Mouse (Mus musculus) lung, embryonic 15.5 days (tissue): ENCODE measurements around the gene Teddm1a. TPM values are rescaled to one million over a fixed set of nuclear protein-coding genes. Genes with fewer than 3 reads are reported as not detected.

Experiments used
- ATAC-seq: fragments of 200-750 bp; cut with Nextera tagmentation; 2 replicates; pipeline ENCODE4 v1.8.0; 2017; ENCODE audit warnings: moderate number of reproducible peaks, borderline replicate concordance; ENCODE audit not compliant: low FRiP score, low TSS enrichment; ENCODE audit errors: extremely low read depth
- H3K27ac ChIP-seq: fragments of 300-500 bp; sonication (generic); 2 replicates; pipeline ENCODE4 v1.5.1; 2015; ENCODE audit warnings: moderate library complexity, mild to moderate bottlenecking, inconsistent platforms
- H3K27me3 ChIP-seq: fragments of 300-500 bp; sonication (generic); 2 replicates; pipeline ENCODE4 v1.6.1; 2015; ENCODE audit warnings: inconsistent platforms
- H3K36me3 ChIP-seq: fragments of 300-500 bp; sonication (generic); 2 replicates; pipeline ENCODE4 v1.6.1; 2015; ENCODE audit warnings: inconsistent platforms
- H3K4me1 ChIP-seq: fragments of 300-500 bp; sonication (generic); 2 replicates; pipeline ENCODE4 v1.6.1; 2015; ENCODE audit warnings: inconsistent platforms
- H3K4me2 ChIP-seq: fragments of 300-500 bp; sonication (generic); 2 replicates; pipeline ENCODE4 v1.6.1; 2015; ENCODE audit warnings: inconsistent platforms, mild to moderate bottlenecking, moderate library complexity
- H3K4me3 ChIP-seq: fragments of 300-500 bp; sonication (generic); 2 replicates; pipeline ENCODE4 v1.5.1; 2015; ENCODE audit warnings: mild to moderate bottlenecking, inconsistent platforms
- H3K9ac ChIP-seq: fragments of 300-500 bp; sonication (generic); 2 replicates; pipeline ENCODE4 v1.6.1; 2015; ENCODE audit warnings: inconsistent platforms
- H3K9me3 ChIP-seq: fragments of 300-500 bp; sonication (generic); 2 replicates; pipeline ENCODE4 v1.6.1; 2016; ENCODE audit warnings: inconsistent platforms
- WGBS: fragments of 180-500 bp; shearing (Covaris S2); methylation state at CpG from one replicate; pipeline ENCODE4 v1.1.7; 2015; 5-methylcytosine and 5-hydroxymethylcytosine counted together
- polyA plus RNA-seq: library from polyadenylated mRNA; unstranded; fragments of >200 nt; fragmentation: Nextera tagmentation; extraction: Ambion mirVana; gene quantifications from 2 replicates; pipeline ENCODE4 v1.2.1, GENCODE M21; 2015

Gene Teddm1a
- polyA plus RNA-seq, 1 experiment from 2014 or later = not detected

DNA sequence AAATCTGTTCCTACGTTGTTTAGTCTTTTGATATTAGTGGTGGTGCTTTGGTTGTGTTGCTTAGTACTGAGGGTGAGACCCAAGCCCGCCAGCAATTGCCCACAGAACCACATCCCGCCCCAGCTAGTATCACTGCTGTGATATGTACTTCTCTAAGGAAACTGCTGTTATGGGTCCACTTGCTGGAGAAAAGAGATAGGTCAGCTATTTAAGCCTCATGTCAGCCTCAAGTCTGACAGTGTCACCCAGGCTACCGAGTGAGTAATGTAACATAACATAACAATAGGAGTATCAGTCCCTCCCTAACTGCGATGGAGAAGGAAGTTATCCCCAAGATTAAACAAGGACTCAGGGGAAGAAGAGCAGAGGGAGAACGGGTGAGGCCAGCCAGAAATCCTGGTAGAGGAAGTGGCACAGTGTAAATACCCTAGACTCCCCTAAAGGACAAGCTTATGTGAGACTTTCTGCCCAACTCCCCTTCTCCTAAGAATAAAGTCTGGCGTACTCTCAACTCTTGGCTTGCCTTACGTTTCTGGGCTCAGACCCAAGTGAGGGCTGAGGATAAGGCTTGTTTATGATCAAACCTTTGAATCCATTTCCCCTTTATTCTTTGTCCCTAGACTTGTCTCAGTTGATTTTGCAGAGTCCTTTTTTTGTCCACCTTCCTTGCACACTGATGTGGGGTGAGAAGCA, 2.8 kb downstream of the Teddm1a start:
- no peak overlapping the region for H3K9ac ChIP-seq
- no peak for ATAC-seq

DNA sequence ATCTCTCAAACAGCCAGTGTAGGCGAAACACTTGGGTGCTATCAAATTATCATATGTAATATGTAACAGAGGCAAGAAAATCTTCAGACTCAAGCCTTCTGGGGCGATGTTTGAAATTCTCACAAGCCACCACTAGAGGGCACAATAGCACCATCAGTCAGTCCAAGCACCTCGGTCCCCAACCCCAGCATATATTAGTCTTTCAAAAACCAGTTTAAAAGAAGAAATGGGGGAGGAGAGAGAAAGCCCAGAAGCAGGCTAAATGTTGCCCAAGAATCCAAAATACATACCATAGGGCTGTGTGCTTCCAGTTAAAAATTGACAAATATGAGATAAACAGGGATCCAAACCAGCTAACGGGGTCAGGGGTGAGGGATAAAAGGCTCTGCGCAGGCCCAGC, 3.4 kb downstream of the Teddm1a start:
- H3K4me1 ChIP-seq = peaks cover 7% of the 10 kb centered on the region
- no peaks in the 10 kb centered on the region for H3K9me3 ChIP-seq
- no peak overlapping the region for H3K9ac ChIP-seq
- no peak for ATAC-seq
- H3K4me2 ChIP-seq = no peak overlapping the region
- whole genome bisulfite sequencing = 32% methylated on average over 5 of the region's 5 CpGs
- peaks cover 8% of the 10 kb centered on the region; the same call in 1 of the 2 replicates for H3K27me3 ChIP-seq
- H3K4me3 ChIP-seq = no peak overlapping the region
- H3K36me3 ChIP-seq = no peaks in the 10 kb centered on the region
- no peak overlapping the region for H3K27ac ChIP-seq

More for the DNA sequence above, 2.8 kb downstream of the Teddm1a start:
- Histone ChIP-seq H3K27me3 (peaks cover 8% of the 10 kb centered on the region; the same call in 1 of the 2 replicates), H3K9me3 (no peaks in the 10 kb centered on the region), H3K36me3 (no peaks in the 10 kb centered on the region), H3K4me1 (peaks cover 7% of the 10 kb centered on the region), H3K4me3 (no peak overlapping the region), H3K27ac (no peak overlapping the region), H3K4me2 (no peak overlapping the region)
- 47% methylated on average over 8 of the region's 8 CpGs for WGBS

DNA sequence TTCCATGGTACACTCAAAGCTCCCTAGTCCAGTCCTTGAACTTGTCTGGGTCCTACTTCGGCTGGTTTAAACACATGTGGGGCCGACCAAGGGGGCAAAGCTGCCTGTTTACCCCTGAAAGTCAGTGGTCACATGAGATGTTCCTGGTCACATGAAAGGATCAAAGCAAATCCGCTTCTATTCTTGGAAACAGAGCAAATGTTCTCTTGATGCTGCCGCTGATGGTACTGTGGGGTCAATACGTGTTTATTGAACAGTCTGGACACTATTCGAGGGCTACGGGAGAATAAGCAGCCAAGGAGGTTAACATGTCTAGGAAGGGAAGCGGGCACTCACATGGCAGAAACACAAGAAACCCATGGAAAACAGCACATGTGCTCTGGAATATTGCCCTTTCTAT, 5.7 kb downstream of the Teddm1a start:
- 72% methylated on average over 8 of the region's 8 CpGs for WGBS
- no peak overlapping the region for H3K27ac ChIP-seq
- H3K4me1 ChIP-seq = peaks cover 18% of the 10 kb centered on the region
- no peaks in the 10 kb centered on the region for H3K36me3 ChIP-seq
- H3K4me3 ChIP-seq = no peak overlapping the region
- no peak overlapping the region for H3K4me2 ChIP-seq
- H3K27me3 ChIP-seq = peaks cover 8% of the 10 kb centered on the region; the same call in 1 of the 2 replicates
- no peaks in the 10 kb centered on the region for H3K9me3 ChIP-seq
- no peak for ATAC-seq
- H3K9ac ChIP-seq = no peak overlapping the region

DNA sequence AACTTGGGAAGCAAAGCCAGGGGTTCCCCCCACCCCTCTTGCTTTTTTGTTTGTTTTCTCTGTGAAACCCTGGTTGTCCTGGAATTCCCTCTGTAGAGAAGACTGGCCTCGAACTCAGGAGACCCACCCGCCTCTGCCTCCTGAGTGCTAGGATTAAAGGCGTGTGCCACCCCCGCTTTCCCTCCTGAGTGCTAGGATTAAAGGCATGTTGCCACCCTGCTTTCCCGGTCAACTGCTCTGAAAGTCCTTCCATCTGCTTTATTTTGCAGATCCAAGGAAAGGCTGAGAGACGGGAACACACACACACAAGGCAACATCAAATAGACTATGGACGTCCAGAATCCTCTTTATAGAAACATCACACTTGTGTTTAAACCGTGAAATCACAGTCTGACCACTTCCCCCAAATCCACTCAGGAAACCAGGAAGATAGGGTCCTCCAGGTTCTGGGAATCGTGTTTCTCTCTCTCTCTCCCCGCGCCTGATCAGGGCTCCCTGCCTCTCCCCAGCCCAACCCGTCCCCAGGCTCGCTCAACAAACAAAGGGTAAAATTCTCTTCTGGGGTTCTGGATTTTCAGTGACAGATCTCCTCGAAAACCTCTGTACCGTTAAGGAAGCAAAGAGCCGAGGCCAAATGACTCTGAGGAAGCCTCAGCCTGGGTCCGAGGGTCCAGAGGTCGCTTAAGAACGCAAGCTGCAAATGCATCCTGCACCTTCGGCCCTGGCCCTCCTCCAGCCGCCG, 7.6 kb downstream of the Teddm1a start:
- Histone ChIP-seq H3K9me3 (no peaks in the 10 kb centered on the region), H3K4me2 (peak overlapping the region; percentile 76), H3K9ac (peak overlapping the region; percentile 46), H3K27me3 (peaks cover 2% of the 10 kb centered on the region; the same call in 1 of the 2 replicates), H3K4me1 (peaks cover 17% of the 10 kb centered on the region), H3K27ac (peak overlapping the region; percentile 96), H3K36me3 (peaks cover 17% of the 10 kb centered on the region), H3K4me3 (peak overlapping the region; percentile 63)
- WGBS = 21% methylated on average over 22 of the region's 22 CpGs
- peak; percentile 27 for ATAC-seq

DNA sequence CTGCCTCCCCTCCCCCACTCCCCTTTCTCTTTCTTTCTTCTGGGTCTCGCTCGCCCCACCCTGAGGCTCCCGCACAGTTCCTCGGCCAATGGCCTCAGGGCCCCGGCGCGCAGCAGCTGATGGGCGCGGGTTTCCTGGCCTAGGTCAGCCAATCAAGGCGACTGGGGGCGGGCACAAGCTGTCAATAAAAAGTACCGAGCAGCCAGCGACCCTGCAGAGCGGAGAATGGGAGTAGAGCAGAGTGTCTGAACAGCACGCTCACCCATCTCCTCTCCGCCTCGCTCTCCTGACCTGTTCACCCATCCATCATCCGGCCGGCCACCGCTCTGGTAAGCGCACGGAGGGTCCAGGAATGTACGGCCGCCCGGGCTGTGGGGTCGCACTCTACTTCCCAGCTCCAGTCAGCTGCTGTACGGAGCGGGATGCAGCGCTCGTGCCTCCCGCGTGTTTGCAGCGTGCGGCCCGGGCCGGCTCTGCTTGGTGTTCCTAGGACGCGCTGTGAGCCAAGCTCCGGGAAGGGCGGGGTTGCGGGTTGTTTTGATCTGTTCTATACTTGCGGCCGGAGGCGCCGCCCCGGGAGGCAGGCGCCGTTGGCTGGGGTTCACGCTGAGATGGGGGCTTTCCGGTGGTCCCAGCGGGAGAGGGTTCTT, 8.3 kb downstream of the Teddm1a start, which contains the start of the genes Glul and Teddm2:
Glul (plus strand) TSS at position 214 of the 650 bp plus-strand sequence.
Teddm2 (minus strand) TSS at position 498 of the 650 bp plus-strand sequence.
- peak; percentile 97 for ATAC-seq
- under 1% methylated on average over 51 of the region's 51 CpGs for WGBS
- Histone ChIP-seq H3K36me3 (peaks cover 24% of the 10 kb centered on the region), H3K4me2 (peak within 1 kb of the TSS; percentile 76), H3K4me3 (peak within 1 kb of the TSS; percentile 63), H3K9me3 (no peaks in the 10 kb centered on the region), H3K27ac (peak within 1 kb of the TSS; percentile 96), H3K4me1 (peaks cover 11% of the 10 kb centered on the region), H3K27me3 (no peaks in the 10 kb centered on the region), H3K9ac (peak within 1 kb of the TSS; percentile 70)

DNA sequence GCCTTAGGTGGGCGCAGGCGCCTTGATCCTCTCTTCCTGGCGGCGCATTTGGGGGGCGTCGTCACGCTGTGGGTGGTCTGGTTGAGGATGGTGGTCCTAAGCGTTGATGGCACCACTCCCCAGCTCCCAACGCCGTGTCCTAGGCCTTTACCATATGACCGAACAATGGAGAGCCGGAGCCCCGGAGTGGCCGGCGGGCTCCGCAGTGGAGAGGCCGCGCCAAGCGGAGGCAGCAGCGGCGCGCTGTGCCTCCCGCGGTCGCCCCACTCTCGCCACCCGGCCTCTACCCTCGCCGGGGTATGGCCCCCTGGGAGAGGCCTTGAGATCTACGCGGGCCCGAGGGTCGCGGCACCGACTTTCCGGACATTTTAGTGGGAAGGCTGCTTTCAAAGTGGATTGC, 8.8 kb downstream of the Teddm1a start:
- H3K4me2 ChIP-seq = peak overlapping the region; percentile 76
- peaks cover 11% of the 10 kb centered on the region for H3K4me1 ChIP-seq
- peak overlapping the region; percentile 70 for H3K9ac ChIP-seq
- ATAC-seq = peak; percentile 32
- peak overlapping the region; percentile 96 for H3K27ac ChIP-seq
- H3K36me3 ChIP-seq = peaks cover 29% of the 10 kb centered on the region
- no peaks in the 10 kb centered on the region for H3K27me3 ChIP-seq
- 0% methylated on average over 29 of the region's 36 CpGs for WGBS
- H3K9me3 ChIP-seq = no peaks in the 10 kb centered on the region
- H3K4me3 ChIP-seq = peak overlapping the region; percentile 63

DNA sequence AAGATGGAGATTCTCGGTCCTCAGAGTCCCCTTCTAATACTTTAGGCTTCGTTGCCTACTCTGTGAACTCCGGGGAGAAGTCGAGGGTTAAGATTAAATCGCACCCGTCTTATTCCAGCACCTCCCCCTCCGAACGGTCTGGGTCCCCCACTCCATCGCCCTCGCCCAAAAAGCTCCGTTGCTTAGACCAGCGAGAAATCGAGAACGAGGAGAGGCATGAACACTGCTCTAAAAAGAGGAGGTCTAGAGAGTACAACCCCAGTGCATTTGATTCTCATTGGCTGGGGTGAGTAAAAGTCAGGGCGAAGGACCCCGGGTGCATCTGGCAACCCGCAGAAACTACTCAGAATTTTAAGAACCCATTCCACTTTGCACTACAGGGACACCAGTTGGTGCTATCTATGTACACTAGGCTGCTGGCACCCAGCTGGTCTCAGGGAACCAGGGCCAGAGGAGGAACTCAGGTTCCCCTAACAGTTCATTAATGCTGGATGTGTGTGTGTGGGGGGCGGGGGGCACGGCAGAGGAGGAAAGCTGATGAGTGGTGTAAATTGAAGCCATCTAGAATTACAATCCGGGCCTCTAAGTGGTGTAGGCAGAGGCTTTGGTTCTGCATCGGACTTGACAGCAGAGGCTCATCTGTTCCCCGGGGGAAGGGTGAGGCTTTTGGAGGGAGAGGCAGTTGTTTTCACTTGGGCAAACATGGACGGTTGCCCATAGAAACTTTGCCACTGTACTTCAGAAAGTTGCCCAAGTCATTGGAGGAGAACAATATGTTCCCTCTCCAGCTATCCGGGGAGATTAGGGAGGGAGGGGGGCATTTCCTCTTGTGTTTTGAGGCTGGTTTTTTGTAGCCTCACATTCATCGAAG, 9.6 kb downstream of the Teddm1a start:
- Histone ChIP-seq H3K27ac (peak overlapping the region; percentile 96), H3K4me2 (peak overlapping the region; percentile 76), H3K9me3 (no peaks in the 10 kb centered on the region), H3K9ac (peak overlapping the region; percentile 70), H3K36me3 (peaks cover 34% of the 10 kb centered on the region), H3K4me1 (peaks cover 11% of the 10 kb centered on the region), H3K27me3 (no peaks in the 10 kb centered on the region), H3K4me3 (peak overlapping the region; percentile 63)
- ATAC-seq = no peak
- WGBS = 1% methylated on average over 25 of the region's 25 CpGs

DNA sequence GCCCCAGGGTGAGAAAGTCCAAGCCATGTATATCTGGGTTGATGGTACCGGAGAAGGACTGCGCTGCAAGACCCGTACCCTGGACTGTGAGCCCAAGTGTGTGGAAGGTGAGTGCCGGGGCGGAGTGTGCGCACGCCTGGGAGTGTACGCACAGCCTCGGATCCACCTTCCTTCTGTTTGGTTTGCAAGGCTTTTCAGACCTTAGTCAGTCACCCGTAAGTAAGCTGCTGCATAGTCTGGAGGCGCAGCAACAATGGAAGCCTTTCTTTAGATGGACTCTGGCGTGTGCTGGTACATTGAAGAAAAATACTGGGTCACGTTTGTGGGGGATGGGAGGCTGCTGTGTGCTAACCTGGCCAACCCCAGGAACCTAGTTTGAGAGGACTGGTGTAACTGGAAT, 11.5 kb downstream of the Teddm1a start:
- Histone ChIP-seq H3K9me3 (no peaks in the 10 kb centered on the region), H3K27me3 (no peaks in the 10 kb centered on the region), H3K27ac (no peak overlapping the region), H3K4me1 (peaks cover 11% of the 10 kb centered on the region), H3K4me3 (no peak overlapping the region), H3K9ac (no peak overlapping the region), H3K4me2 (no peak overlapping the region), H3K36me3 (peaks cover 53% of the 10 kb centered on the region)
- ATAC-seq = no peak
- 84% methylated on average over 13 of the region's 13 CpGs for WGBS

DNA sequence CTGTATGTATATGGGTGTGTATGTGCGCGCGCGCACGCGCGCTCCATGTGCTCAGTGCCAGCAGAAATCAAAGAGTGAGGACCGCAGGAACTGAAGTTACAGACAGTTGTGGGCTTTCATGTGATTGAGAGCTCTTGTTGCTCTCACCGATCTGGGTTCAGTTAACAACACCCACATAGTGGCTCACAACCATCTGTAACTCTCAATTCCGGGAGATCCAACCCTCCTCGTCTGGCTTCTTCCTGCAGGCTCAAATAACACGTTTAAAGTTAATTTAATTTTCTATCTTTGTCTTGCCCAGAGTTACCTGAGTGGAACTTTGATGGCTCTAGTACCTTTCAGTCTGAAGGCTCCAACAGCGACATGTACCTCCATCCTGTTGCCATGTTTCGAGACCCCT, 12.7 kb downstream of the Teddm1a start:
- Histone ChIP-seq H3K36me3 (peaks cover 59% of the 10 kb centered on the region), H3K9ac (no peak overlapping the region), H3K4me1 (peaks cover 11% of the 10 kb centered on the region), H3K4me3 (no peak overlapping the region), H3K27me3 (no peaks in the 10 kb centered on the region), H3K9me3 (no peaks in the 10 kb centered on the region), H3K27ac (no peak overlapping the region), H3K4me2 (no peak overlapping the region)
- ATAC-seq = no peak
- WGBS = 91% methylated on average over 14 of the region's 14 CpGs

DNA sequence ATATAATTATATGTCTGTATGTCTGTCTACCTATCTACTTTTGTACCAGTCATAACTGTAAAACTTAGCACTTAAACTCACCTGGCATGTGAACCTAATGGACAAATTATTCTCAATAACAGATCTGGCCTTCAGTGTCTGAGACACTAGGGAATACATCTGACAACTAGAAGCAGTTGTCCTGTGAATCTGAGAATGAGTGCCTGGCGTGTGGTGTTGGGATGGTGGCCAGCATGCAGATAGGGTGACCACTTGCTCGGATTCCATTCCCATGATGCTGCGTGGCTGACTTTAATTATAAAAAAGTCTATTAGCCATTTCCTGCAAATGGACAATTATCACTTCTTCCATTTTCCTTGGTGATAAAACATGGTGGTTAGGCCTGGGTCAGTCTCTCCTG, 14.3 kb downstream of the Teddm1a start:
- ATAC-seq = no peak
- Histone ChIP-seq H3K4me3 (no peak overlapping the region), H3K36me3 (peaks cover 62% of the 10 kb centered on the region), H3K9me3 (no peaks in the 10 kb centered on the region), H3K4me1 (peaks cover 23% of the 10 kb centered on the region), H3K27ac (no peak overlapping the region), H3K27me3 (no peaks in the 10 kb centered on the region), H3K9ac (no peak overlapping the region), H3K4me2 (no peak overlapping the region)
- WGBS = 93% methylated on average over 3 of the region's 3 CpGs

DNA sequence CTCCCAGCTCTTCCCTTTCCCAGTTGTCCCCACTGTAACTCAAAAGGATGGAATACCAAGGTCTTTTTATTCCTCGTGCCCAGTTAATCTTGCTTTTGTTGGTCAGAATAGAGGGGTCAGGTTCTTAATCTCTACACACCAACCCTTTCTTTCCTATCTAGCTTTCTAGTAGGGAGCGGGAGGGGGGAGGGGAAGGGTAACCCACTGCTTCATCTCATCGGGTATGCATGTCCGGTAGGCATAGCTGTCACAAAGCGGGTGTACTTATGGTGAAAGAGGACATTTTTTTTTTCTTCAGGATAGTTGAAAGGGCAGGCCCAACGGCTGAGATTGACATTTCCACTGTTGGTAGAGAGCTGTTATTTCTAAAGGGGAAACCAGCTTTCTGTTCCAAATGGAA, 16.7 kb downstream of the Teddm1a start:
- no peak for ATAC-seq
- no peaks in the 10 kb centered on the region for H3K9me3 ChIP-seq
- H3K9ac ChIP-seq = no peak overlapping the region
- WGBS = 85% methylated on average over 6 of the region's 6 CpGs
- H3K27me3 ChIP-seq = no peaks in the 10 kb centered on the region
- H3K4me1 ChIP-seq = peaks cover 14% of the 10 kb centered on the region
- H3K27ac ChIP-seq = no peak overlapping the region
- H3K4me3 ChIP-seq = no peak overlapping the region
- H3K36me3 ChIP-seq = peaks cover 55% of the 10 kb centered on the region
- no peak overlapping the region for H3K4me2 ChIP-seq
